Mouse (Mus musculus) urinary bladder, postnatal 0 days (tissue): ENCODE data around the gene Tsfm. TPM values are rescaled to one million over a fixed set of nuclear protein-coding genes. Genes with fewer than 3 reads are reported as not detected.

Source experiments
- microRNA counts: library from miRNA; unstranded; fragments of <30 nt; microRNA quantifications from one replicate; lab custom pipeline; 2016
- microRNA-seq: library from miRNA; unstranded; fragments of <30 nt; microRNA quantifications from one replicate; pipeline ENCODE4, GENCODE M21; 2016
- polyA plus RNA-seq: library from polyadenylated mRNA; unstranded; fragments of >200 nt; fragmentation: Nextera tagmentation; extraction: Ambion mirVana; gene quantifications from 2 replicates; pipeline ENCODE4 v1.2.1, GENCODE M21; 2015

Gene Tsfm
- 41.3 and 42.6 TPM in 2 replicates for polyA plus RNA-seq

DNA sequence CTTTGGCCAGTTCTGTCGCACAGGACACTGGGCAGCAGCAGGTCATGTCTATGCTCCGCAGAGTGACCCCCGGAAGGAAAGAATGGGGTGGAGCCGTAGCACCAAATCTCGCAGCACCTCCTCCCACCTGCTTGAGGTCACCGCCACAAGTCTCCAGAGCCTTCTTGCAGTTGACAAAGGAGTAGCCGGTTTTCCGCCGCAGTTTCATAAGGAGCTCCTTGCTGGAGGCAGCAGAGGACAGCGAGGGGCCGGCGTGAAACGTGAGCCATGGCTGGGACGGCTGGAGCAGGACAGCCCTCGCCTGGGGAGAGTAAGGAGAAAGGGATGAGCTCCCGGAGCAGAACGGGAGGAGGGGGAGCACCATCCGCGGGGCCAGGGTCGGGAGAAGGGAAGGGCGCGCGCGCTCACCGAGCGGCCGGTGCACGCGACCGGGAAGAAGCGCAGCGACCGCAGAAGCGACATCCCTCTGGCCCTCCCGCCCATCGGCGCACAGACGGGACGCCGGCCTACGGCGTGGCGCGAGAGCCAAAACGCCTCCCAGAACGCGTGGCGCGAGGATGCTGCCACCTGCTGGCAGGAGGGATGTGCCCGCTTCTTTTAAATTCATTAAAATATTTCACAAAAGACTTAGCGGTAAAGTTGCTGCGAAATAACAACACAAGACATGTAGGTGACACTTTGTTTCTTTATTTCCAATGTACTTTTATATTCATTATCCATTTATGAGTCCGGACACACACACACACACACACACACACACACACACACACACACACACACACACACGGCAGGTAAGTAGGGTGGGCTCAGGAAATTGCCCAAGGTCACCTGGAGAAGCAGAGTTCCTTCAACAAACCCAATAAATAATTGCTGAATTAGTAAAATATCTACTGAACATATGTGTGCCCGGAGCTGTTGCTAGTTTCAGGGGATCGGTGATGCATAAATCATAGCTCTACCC lies at the start of gene Tsfm:
Gene Tsfm (minus strand): TSS at position 505 of the 961 bp plus-strand sequence.

DNA sequence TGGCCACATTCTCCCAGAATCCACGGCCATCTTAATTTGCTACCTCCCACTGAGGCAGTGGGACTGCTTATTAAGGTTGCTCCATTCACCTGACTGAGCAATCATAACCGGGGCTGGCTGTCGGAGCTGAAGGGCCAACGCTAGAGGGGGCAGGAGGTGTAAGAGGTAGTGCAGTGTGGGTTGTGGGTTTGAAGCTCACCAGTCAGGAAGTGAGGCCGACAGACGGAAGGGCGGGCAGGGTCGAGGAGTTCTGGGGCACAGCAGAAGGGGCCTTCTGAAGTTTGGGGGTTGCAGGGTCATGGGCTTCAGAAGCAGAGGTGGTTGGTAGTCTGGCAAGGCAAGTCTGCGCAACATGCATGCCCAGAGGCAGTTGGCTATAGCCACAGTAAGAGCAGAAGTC lies 44.4 kb upstream of the Tsfm start, which contains the start of gene Agap2:
Gene Agap2 (plus strand): TSS at position 205 of the 400 bp plus-strand sequence.

DNA sequence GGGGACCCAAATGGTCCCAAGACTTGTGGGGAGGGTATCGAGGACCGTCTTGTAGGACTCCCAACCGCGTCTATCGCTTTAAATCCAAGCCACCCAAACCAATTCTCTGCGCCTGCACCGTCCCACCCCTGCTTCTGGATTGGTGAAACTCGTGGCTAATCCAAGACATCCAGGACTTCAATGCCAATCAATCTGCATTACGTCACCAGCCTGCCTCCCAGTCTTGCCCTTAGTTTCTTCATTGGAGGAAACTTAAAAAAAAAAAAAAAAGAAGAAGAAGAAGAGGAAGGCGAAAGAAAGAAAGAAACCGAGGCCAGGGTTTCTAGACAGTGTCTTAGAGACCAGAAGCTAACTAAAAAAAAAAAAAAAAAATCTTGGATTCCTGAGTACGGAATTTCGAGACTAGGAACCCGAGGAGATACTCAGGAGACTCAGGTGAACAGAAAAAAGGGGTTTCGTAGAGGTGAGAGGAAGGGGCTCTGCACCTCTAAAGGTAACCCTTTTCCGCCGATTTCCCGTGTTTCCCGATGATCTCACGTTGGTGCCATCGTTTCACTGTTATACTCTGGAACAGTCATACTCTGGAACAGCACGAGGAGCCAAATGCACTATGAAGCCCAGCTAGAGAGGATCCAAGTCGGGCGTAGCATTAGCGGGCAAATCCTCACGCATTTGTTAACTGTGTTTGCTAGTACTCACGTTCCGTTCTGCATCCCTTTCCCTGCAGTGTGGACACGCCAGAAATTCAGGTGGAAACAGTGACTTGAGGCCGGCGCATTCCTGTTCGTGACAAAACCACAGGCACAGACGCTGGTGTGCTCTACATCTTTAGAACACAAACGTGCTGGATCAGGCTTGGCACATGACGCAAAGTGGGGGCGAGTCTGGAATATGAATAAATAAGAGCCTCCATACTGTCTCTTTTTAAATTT lies 39.8 kb upstream of the Tsfm start, which contains the start of gene Tspan31:
Gene Tspan31 (minus strand): TSS at position 75 of the 932 bp plus-strand sequence.

DNA sequence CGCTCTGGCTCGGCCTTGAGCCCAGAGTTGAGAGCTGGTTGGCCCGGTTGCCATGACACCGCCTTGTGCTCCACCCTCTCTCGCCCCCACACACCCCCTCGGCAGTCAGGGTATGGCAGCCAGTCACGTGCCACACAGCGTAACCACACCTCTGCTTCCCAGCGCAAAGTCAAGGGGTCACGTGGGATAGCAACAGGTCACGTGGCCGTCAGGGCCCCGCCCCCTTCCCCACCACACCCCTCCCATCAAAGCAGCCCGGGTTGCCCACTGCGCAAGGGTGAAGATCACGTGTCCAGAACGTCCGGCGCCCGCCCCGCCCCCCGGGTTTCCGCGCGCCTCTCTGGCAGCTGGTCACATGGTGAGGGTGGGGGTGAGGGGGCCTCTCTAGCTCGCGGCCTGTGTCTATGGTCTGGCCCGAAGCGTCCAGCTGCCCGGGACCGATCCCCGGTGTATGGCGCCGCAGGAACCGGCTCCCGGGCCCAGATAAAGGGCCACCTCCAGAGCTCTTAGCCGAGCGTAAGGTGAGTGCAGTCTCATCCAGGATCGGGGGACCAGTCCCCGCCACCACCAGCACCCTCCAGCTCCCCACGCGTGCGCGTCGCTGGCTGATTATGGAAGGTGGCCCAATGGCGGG lies 32.7 kb upstream of the Tsfm start, which contains the start of gene Cdk4:
Gene Cdk4 (plus strand): TSS at position 296 of the 634 bp plus-strand sequence.

DNA sequence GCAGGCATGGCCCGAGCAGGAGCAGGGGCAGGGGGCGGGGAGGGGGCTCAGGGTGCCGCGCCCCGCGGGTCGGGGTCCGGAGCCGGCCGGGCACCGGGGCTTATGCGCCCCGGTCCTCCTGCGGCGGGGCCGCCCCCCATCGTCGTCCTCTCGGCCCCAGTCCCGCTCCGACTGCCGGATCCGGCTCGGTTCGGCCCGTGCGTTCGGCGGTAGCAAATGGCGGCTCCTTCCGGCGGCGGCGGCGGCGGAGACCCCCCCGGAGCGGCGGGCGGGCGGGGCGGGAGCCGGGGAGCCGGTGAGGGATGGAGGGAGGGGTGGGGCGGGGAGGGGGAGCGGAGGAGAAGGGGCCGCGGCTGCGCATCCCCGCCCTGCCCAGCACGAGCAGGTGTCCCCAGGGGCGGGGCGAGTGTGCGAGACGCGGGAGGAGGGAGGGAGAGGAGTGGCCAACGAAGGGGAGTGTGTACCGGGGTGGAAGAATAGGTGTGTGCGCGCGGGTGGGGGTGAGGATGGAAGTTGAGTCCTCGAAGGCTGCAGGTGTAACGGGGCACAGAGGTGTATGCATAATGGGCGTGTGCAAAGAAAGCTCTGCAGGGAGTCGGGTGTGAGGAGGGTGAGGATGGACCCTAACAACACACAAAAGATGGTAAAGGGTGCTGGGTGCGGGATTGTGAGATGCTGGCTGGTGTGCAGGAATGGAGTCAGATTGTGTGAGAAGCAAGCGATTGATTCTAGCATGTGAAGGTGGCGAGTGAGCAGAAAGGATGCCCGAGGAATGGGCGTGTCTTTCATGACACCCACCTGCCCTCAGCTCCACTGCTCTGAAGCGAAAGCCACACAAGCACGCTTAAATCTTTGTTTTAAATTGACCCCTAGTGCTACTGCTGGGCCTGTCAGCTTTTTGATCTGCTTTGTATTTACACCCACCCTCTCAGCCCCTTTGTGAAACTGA lies 29.6 kb upstream of the Tsfm start, which contains the start of gene March9:
Gene March9 (minus strand): TSS at position 217 of the 949 bp plus-strand sequence.

DNA sequence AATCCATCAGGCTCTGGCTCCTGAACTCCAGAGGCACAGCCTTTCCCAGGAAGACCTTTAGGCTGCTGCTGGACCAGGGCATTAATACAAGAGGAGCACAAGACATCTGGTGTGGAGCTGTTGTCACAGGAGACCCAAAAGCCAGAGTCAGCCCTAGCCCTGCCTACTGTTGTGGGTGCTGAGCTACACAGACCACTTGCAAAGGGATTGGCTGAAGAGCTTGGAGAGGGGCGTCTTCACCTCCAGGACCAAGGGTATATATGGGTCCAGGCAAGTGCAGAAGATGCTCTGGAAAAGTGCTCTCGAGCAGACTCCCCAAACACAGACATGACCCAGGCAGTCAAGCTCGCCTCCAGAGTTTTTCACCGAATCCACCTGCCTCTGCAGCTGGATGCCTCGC lies 17.3 kb upstream of the Tsfm start, which contains the start of gene Cyp27b1:
Gene Cyp27b1 (plus strand): TSS at position 297 of the 400 bp plus-strand sequence.

DNA sequence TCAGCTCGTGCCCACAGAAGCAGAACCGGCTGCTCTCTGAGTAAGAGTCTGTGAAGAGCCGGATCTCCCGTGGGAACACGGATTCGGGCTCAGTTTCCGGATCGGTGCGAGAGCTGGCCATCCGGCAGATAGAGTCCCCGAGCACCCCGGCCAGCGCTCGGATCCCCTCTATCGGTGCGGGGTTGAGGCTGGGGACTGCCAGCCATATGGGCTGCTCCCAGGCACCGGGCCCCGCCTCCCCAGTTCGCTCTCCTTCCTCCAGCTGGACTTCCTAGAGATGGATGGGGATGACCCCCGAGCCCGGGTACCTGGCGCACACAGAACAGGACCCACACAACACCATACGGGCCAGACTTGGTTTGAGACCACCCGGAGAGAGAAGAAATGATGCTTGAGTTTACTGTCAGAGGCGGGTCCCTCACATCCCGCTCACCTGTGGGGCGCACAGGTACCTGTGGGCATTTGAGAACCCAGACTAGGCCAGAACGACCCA lies 10.7 kb upstream of the Tsfm start, which contains the start of the genes Mettl1 and Eef1akmt3:
Gene Mettl1 (plus strand): TSS at position 141 of the 493 bp plus-strand sequence.
Gene Eef1akmt3 (minus strand): TSS at position 240 of the 493 bp plus-strand sequence.

DNA sequence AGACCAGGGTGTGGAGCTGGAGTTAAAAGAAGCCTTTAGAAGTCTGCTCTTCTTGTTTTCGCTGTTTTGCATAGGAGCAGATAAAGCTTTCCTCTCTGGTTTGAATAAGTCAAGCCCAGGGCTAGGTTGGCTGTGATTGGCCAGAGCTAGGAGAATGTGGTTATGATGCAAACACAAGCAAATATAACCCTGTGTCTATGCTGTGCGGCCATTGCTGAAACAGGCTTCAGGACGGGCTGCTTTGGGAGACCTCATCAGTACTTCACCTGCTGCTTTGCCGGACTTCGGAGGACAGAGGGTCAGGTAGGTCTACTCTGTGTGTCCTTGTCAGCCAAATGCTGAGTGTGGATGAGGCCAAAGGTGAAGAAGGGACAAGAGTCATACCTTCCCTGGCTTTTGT lies 30.1 kb downstream of the Tsfm start, which contains the start of gene Avil:
Gene Avil (plus strand): TSS at position 181 of the 400 bp plus-strand sequence.

DNA sequence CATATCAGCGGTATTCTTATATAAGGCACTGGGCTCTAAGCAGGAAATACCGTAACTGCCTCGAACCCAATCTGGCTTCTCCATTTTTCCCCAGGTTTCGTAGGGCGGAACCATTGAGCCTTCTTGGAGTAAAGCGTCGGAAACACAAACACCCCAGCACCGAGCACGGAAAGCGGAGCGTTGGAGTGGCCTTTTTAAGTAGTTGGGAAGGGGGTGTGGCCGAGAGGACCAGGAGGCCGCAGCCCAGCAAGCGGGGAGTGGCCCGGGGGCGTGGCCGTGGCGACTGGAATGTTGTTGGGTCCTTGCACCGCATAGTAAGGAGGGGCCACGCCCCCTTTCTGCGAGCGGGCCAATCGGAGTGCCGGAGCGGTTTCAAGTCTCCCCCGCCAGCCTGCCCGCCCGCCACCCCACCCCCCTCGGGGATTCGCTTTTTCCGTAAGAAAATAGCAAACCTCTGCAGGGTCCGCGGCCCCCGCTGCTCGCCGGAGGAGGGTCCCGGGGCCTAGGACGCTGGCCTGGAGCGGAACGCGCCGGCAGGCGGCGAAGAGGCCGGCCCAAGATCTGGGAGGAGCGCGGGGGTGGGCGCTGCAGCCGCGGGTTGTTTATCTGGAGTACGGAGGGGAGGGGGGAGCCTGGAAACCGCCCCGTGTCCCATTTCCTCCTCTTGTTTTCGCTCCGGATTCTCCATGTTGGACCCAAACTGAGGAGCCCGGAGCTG lies 52.2 kb downstream of the Tsfm start, which contains the start of gene Ctdsp2:
Gene Ctdsp2 (plus strand): TSS at position 441 of the 718 bp plus-strand sequence.

MicroRNAs encoded within 50 kb of the gene (microRNA counts, 519-probe panel; counts per million panel counts)
- 3,598 counts per million, percentile 62 among the panel's probes with 10 or more counts for microRNA mmu-miR-26a (lab: Ali Mortazavi, UCI)
- not detected for microRNA mmu-miR-546 (lab: Ali Mortazavi, UCI)

Small RNA genes within 50 kb of the gene (microRNA-seq; reads per million reads assigned to microRNA genes)
- gene Mir26a-2 (64.6 reads per million, percentile 43 among the genes with 10 or more reads in this experiment), gene Mir546 (not detected)

Other genes starting within 250 kb of the Tsfm start
- gene Atp23, start 129.5 kb downstream of the Tsfm start, polyA plus RNA-seq, result 6.6 and 6.8 TPM in 2 replicates
- gene Ctdsp2, start 52.1 kb downstream of the Tsfm start, polyA plus RNA-seq, result 49.0 TPM in 2 replicates
- gene Avil, start 30.1 kb downstream of the Tsfm start, polyA plus RNA-seq, result 0.22 and 0.30 TPM in 2 replicates
- gene Mettl1, start 10.6 kb upstream of the Tsfm start, polyA plus RNA-seq, result 32.0 and 32.9 TPM in 2 replicates
- 0.50 and 0.82 TPM in 2 replicates for gene Eef1akmt3, start 10.7 kb upstream of the Tsfm start, polyA plus RNA-seq
- not detected in 2 replicates for gene Cyp27b1, start 17.4 kb upstream of the Tsfm start, polyA plus RNA-seq
- gene March9, start 29.3 kb upstream of the Tsfm start, polyA plus RNA-seq, result 0.29 and 0.46 TPM in 2 replicates
- gene Cdk4, start 32.7 kb upstream of the Tsfm start, polyA plus RNA-seq, result 418 and 441 TPM in 2 replicates
- gene Tspan31, start 39.4 kb upstream of the Tsfm start, polyA plus RNA-seq, result 97.1 and 105 TPM in 2 replicates
- gene Agap2, start 44.4 kb upstream of the Tsfm start, polyA plus RNA-seq, result 0.18 TPM in 1 of 2 replicates, not detected in the other
- gene Os9, start 90.3 kb upstream of the Tsfm start, polyA plus RNA-seq, result 56.6 and 59.5 TPM in 2 replicates
- gene B4galnt1, start 134.4 kb upstream of the Tsfm start, polyA plus RNA-seq, result 7.1 and 8.5 TPM in 2 replicates
- gene Slc26a10, start 149.8 kb upstream of the Tsfm start, polyA plus RNA-seq, result 0.63 and 1.5 TPM in 2 replicates
- 108 and 115 TPM in 2 replicates for gene Arhgef25, start 159.2 kb upstream of the Tsfm start, polyA plus RNA-seq
- 48.2 and 48.6 TPM in 2 replicates for gene Dtx3, start 164.9 kb upstream of the Tsfm start, polyA plus RNA-seq
- 19.6 and 20.3 TPM in 2 replicates for gene Pip4k2c, start 180.7 kb upstream of the Tsfm start, polyA plus RNA-seq
- 1.8 and 1.9 TPM in 2 replicates for gene Kif5a, start 232.5 kb upstream of the Tsfm start, polyA plus RNA-seq
- gene Dctn2, start 235.5 kb upstream of the Tsfm start, polyA plus RNA-seq, result 145 and 157 TPM in 2 replicates